Mouse (Mus musculus): Measurements from ENCODE around the gene Heatr4.
"Not testable (repeated sequence)": the region's sequence is repeated elsewhere in the genome, so short reads cannot be mapped to it uniquely, and the experiment has no call there.

Gene Heatr4

DNA sequence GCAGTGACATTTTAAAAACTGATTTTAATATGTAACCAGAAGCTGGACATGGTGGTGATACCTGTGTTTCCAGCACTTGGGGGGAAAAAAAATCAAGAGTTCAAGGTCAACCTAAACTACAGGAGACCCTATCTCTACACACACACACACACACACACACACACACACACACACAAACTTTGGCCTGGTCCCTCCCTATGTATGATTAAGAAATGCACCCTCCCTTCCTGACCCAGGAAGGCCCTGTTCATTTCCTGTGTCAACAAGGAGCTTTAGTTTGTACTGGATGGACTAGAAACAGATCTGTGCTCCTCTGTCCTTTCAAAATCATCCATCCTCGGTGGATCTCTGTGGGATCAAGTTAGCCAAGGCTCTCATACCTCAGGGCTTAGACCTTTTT, 46.1 kb downstream of the Heatr4 start:
- not testable (repeated sequence) for DNase-seq (ENCODE audit: low read depth in 1 of 2, low spot score in 2 of 2)

DNA sequence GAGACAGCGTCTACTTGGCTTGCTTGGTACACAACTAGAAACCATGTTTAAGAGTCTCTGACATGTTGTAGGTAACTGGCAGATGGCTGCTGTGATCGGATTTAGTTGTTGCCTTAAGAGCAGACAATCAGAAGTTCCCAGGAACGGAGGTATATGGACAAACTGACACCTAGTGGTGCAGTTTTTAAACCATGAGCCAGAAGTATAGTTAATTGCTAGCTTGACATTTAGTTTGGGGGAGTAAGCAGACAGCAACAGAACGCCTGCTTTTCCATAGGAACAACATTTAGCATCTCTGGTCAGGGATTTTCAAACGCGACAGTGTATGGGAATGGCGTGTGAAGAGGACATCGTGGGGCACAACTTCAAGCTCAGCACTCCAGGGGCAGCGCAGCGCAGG, 47.1 kb downstream of the Heatr4 start:
- DNase-seq (ENCODE audit: low read depth in 1 of 2, low spot score in 2 of 2) = no peak

DNA sequence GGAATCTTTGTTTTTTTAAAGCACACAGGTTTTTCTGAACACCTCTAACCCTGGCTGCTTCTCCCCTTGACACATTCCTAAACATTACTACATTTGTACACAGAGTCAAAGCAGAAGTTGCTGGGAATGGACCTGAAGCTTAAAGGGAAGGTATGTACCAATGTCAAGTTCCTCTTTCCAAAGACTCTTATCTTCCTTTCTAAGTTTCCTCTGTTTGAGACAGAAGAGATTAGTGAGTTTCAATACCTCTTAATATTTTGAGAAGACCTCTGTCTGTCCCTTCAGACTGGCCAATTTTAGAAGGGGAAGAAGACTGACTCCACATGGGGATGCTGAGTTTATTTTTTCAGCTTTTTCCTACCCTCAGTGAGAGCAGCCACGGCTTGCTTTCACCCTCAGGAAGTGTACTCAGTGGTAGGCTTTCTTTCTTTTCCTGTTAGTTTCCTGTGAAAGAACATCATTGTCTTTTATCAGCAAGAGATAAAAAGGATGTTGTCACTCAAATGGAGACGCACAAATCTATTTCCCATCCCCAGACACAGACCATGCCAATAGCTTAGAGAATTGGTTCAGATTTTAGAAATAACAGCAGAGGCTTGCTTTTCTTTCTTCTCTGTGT, 55.4 kb downstream of the Heatr4 start:
- DNase-seq (ENCODE audit: low read depth in 1 of 2, low spot score in 2 of 2) = no peak

DNA sequence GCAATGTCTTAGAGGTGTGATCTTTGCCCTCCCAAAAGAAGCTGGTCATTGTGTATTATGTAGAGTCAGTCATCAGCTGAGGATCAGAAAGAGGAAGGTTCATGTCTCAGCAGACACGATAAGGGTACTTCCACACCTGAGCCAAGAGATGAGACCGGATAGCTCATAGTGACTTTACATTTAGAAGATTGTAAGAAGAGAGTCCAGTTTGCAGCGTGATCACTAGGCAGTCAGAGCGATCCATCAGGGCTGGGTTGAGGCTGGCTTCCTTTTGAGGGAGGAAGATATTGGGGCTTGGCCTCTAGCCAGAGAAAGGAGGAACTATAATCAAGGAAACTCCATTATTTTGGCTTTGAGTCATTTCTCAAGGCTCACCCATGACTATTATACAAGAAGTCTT, 56.9 kb downstream of the Heatr4 start:
- no peak for DNase-seq (ENCODE audit: low read depth in 1 of 2, low spot score in 2 of 2)

DNA sequence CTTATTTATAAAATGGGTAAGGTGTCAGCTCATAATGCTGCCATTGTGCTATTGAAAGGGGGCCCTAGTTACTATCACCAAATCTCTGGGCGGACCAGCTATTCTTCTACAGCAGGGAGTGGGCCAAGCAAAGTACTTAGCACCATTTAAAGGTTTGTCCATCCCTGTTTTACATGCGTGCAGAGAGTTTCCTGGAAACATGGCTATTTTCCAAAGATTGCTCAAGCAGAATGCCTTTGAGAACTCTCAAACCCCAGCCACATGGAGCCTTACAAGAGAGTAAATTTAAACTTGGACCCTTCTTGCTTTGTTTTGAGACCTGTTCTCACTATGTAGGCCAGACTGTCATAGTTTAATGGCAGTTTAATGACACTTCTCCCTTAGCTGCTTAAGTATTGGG, 58.6 kb downstream of the Heatr4 start:
- no peak for DNase-seq (ENCODE audit: low read depth in 1 of 2, low spot score in 2 of 2)

DNA sequence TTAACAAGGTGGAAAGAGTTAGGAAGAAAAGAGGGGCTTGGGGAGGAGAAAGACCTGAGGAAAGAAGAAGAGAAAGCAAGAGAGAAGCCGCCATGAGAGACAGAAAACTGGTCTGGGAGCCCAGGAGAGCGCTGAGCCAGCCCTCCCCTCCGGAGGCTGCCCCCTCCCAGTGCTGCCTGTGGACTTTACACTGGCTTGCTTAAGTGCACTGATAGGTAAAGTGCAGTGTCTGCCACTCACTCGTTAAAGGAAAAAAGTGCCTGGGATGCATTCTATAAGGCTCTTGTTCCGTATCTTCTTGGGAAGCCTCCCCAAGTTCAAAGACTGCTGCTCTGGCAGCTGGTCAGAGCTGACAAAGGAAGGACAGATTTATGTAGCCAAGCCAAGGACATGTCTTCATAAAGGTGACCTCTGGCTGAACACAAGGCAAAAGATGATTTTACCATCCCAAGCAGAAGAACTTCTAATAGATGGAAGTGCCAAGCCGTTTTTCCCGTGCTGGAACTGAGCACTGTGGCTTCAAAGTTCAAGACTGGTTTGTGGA, 59.4 kb downstream of the Heatr4 start:
- no peak for DNase-seq (ENCODE audit: low read depth in 1 of 2, low spot score in 2 of 2)

DNA sequence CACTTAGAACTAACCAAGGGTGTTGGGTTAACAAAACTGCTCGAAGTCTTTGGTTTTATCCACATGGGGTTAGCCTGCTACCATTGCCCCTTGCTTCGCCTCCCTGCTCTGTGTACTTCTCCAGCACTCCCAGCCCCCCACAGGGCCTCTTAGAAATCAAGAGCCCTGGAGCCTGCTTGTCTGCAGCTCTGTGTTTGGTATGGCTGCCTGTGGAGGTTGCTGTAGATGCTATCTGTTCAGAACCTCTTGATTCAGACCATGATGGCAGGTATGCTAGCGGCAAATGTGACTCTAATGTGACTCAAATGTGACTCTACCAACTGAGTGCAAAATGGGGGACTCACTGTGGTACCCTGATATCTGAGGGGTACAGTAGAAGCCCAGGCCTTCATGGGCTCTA, 60.3 kb downstream of the Heatr4 start:
- no peak for DNase-seq (ENCODE audit: low read depth in 1 of 2, low spot score in 2 of 2)

DNA sequence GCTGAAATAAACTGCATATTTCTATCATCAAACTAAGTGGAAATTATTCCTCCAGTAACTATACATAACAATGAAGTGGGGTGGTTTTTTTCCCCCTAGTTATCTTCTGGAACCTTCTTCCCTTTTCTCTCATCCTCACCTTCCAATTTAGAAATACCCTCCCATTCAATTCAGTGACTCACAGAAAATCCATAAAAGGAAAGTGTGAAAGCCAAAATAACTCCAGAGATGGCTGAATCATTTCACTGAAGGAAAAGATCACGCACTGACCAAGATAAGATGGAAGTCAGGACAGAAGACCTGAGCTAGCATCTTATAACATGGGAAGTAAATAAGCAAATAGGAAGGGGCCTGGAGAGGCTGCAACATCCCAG, 61.2 kb downstream of the Heatr4 start:
- no peak for DNase-seq (ENCODE audit: low read depth in 1 of 2, low spot score in 2 of 2)

DNA sequence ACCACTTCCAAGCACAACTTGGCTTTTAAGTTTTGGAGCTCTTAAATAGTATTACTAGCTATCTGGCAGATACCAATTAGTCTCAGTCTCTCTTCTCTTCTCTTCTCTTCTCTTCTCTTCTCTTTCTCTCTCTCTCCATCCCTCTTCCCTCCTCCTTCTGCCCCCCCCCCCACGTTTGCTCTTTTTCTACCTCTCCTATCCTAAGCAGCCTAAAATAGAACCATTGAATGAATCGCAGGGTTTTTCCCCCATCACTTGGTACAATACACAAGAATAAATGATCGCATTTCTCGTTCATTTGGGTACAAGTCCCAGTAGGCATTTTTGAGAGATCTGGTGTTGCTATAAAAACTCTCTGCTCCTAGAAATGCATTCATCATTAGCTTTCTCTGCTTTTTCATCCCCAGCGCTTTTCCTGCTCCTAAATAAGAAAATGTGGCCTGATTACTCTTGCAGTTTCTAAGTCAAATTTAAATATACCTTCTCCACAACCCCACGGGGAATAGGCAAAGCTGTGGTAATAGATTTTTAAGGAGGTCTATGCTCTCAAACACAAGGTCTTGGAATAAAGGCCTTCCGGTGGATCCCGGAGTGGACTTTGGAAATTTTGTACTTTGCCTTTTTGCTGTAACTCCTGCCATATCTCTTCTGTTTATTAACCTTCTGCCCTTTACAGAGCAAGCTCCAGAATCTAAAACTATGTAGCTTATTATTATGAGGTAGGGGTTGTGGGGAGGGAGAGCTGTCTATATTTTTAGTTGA, 61.7 kb downstream of the Heatr4 start:
- no peak for DNase-seq (ENCODE audit: low read depth in 1 of 2, low spot score in 2 of 2)

DNA sequence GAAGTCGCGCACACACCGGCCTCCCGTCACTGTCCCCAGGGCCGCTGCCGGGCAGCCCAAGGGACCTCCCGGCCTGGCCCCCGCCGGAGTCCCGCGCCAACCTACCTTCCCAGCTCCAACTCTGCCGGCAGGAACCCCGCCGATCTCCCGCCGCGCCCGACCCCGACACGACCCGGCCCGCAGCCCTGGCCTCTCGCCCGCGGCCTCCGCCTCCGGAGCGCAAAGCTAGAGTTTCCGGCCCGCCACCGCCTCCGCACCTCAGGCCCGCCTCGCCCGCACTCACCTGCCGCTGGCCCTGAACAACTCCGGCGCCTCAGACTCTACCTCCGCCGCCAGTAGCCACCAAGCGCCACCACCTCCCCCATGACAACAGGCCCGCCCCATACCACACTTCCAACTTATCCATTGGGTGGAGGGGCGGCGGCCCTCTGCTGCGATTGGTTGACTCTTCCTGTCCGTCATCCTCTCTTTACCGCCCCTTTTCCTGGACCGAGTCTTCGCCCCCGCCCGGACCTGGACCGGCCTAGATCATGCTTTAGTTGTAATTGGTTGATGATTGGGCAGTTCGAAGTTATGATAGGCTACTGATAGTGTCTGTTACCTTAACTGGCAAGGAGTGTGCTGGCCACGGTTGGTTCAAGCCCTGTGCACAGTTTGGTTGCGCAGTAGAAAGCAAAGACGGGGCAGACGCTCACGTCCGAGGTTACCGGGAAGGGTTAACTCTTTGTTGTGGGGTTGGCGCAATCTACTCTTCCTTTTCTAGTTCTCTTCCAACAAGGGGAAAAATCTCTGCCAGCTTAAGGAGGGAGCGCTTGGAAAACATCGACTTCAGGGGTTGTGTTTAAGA, 62.9 kb downstream of the Heatr4 start, which contains the start of gene Numb:
Numb (minus strand) TSS at position 400 of the 847 bp plus-strand sequence.
- peak; percentile 95 to 96 for DNase-seq (ENCODE audit: low read depth in 1 of 2, low spot score in 2 of 2)

DNA sequence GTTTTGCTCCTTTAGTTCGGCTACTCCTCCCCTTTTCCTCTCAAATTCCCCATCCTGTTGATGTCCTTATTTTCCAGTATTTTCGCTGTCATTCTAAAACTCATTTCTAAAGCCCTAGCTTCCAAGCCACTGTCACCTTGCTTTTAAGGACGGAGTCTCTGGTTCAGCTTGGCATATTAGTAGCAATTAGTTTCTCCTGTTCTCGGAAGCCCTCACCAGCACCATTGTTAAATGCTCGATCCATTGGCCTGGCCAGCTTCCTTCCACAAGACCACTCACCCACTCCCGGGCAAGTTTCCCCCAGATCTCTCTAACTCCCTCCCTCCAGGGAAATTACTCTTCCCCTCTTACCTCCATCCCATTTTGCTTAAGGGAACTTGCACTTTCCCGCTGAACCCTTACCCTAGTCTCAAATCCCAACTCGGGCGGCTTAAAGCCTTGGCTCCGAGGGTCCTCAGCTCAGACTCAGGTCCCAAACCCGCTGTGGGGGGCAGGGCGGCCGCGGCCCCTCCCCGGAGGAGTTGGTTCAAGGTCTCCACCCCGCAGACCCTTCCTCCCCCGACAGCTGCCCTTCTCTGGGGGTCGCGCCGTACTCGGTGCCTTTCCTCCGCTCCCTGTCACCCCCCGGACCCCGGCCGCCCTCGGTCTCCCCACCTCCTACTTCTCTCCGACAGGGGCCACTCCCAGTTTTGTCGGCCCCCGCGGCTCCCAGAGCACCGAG, 63.8 kb downstream of the Heatr4 start:
- no peak for DNase-seq (ENCODE audit: low read depth in 1 of 2, low spot score in 2 of 2)

DNA sequence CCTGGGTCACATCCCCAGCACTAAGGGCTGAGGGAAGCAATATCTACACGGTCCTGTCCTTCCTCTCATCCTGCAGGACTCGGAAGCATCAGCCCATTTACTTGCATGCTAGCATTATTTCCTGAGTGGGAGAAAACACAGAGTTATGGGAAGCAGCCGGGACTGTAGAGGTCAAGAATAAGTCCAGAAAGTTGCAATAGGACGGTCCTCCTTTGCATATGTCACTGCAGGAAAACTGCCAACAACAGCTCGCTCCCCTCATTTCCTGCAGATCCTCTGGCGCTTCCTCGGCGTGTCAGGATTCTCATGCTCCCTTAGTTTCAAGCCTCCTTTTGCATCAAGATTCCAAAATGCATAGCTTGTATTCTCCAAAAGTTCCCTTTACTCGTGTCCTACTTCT, 67.8 kb downstream of the Heatr4 start:
- no peak for DNase-seq (ENCODE audit: low read depth in 1 of 2, low spot score in 2 of 2)

DNA sequence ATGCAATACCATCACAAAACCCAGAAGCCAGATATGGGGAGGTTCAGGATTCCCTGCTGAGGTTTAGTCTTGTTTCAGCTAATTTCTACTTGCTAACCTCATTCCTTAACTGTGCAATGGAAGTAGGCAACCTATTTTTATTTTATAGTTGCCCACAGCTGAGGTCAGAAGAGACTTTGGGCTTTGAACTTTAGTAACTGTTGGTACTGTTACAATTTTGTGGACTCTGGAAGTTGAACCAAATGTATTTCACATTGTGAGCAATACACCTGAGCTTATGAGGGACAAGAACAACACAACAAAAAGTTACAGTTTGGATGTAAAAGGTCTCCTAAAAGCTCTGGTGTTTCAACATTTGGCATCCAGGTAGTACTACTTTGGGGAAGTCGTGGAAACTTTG, 69.9 kb downstream of the Heatr4 start:
- no peak for DNase-seq (ENCODE audit: low read depth in 1 of 2, low spot score in 2 of 2)

DNA sequence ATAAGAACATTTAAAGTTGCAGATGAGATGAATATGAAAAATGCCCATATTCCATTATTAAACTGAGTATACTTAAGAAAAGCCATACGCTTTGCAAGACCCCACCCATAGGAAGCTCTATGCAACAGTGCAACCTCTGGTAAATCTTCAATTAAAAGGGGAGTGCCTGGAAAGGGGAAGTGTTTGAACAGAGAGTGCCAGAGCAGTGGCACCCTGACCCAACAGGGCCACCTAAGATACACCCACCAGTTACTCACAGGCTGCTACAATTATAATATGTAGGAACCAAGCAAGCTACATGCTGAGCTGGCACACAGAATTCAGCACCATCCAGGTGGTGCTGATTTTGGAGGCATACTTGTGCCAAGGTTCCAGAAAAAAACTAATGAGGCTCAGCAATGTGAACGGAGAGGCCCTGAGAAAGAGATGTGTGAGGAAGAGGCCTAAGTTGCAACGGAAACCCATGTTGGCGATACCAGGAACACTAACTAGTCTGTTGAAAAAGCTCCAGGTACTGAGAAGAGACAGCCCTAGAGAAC, 70.4 kb downstream of the Heatr4 start:
- DNase-seq (ENCODE audit: low read depth in 1 of 2, low spot score in 2 of 2) = no peak

DNA sequence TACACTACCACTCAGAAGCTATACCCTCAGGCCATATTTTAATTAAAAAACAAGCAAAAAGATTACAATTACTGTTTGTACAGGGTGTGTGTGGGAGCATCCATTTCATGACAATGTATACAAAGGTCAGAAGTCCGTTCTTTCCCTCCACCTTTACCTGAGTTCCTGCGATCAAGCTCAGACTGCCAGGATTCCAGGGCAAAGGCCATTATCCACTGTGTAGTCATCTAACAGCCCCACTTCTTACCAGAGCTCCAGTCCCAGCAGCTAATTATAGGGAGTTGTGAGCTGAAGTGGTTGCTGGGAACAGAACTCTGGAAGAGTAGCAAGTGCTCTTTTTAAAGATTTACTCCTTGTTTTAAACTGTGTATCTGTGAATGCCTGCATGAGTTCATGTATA, 74.2 kb downstream of the Heatr4 start:
- no peak for DNase-seq (ENCODE audit: low read depth in 1 of 2, low spot score in 2 of 2)

Data from monocyte, adult 2 months (primary cell).